Mouse (Mus musculus): ENCODE results near the gene Tmed2. TPM values are rescaled to one million over a fixed set of nuclear protein-coding genes. Genes with fewer than 3 reads are reported as not detected.
A peak's percentile ranks its signal among the peaks of the same experiment; 100 is the strongest.
"Not testable (repeated sequence)": the region's sequence is repeated elsewhere in the genome, so short reads cannot be mapped to it uniquely, and the experiment has no call there.

Gene Tmed2
- polyA plus RNA-seq, 1 experiment from 2014 or later = 321 TPM

- H3K9me3 ChIP-seq (replicated peaks) = no peaks in the 10 kb centered on the region
- H3K36me3 ChIP-seq (replicated peaks) = peaks cover 39% of the 10 kb centered on the region
- ATAC-seq (ENCODE audit: insufficient read depth) = peak; percentile 89
- H3K9ac ChIP-seq = peak overlapping the region; percentile 91
- peaks cover 46% of the 10 kb centered on the region for H3K4me1 ChIP-seq (replicated peaks)
- H3K27ac ChIP-seq (replicated peaks) = peak overlapping the region; percentile 93
- under 1% methylated on average over 64 of the region's 89 CpGs for WGBS (ENCODE audit: insufficient replicate concordance)
- 0 out of 2 replicates have a peak, but pooled peaks cover 7% of the 10 kb centered on the region for H3K27me3 ChIP-seq
- H3K4me2 ChIP-seq = peak overlapping the region; percentile 82
- peak overlapping the region; percentile 97 for H3K4me3 ChIP-seq (replicated peaks)
Observed at GRCm38 (mm10) chr5:124540905-124541601, 558 bp downstream of the Tmed2 start.

GRCm38 (mm10) chr5:124541602-124541973, 1.1 kb downstream of the Tmed2 start:
- 9% methylated on average over 8 of the region's 8 CpGs for WGBS (ENCODE audit: insufficient replicate concordance)
- Histone ChIP-seq H3K9me3 (replicated peaks) (no peaks in the 10 kb centered on the region), H3K9ac (peak overlapping the region; percentile 91), H3K27me3 (0 out of 2 replicates have a peak, but pooled peaks cover 6% of the 10 kb centered on the region), H3K4me2 (peak overlapping the region; percentile 82), H3K36me3 (replicated peaks) (peaks cover 45% of the 10 kb centered on the region), H3K27ac (replicated peaks) (peak overlapping the region; percentile 93), H3K4me1 (replicated peaks) (peaks cover 44% of the 10 kb centered on the region), H3K4me3 (replicated peaks) (peak overlapping the region; percentile 97)
- ATAC-seq (ENCODE audit: insufficient read depth) = no peak

- ATAC-seq (ENCODE audit: insufficient read depth); H3K27me3 ChIP-seq; H3K9me3 ChIP-seq (replicated peaks); H3K27ac ChIP-seq (replicated peaks); H3K4me3 ChIP-seq (replicated peaks); H3K9ac ChIP-seq; H3K4me2 ChIP-seq: not testable (repeated sequence)
- Histone ChIP-seq H3K36me3 (replicated peaks) (peaks cover 51% of the 10 kb centered on the region), H3K4me1 (replicated peaks) (peaks cover 21% of the 10 kb centered on the region)
- 62% methylated on average over 4 of the region's 4 CpGs for WGBS (ENCODE audit: insufficient replicate concordance)
Observed at GRCm38 (mm10) chr5:124550737-124551136, 10.2 kb downstream of the Tmed2 start.

DNA sequence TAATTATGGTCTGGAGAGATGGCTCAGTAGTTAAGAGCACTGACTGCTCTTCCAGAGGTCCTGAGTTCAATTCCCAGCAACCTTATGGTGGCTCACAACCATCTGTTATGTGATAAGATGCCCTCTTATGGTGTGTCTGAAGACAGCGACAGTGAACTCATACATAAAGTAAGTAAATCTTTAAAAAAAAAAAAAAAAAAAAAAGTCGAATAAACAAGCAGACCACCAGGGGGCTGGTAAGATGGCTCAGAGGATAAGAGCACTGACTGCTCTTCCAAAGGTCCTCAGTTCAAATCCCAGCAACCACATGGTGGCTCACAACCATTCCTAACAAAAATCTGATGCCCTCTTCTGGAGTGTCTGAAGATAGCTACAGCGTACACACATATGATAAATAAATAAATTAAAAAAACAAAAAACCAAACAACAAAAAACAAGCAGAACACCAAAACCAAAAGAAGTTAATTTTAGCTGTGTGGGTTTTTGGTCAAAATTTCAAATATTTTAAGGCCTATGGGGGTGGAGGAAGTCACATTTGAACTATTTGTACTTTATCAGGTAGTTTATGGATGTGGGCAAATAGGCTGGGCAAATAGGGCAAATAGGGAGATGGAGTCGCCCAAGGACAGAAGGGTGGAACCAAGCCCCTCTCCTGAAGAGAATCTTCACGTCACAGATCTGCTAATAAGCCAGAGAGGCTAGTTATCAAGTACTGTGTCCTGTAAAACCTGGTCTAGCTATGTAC, 11.0 kb downstream of the Tmed2 start:
- WGBS (ENCODE audit: insufficient replicate concordance) = 33% methylated on average over 5 of the region's 5 CpGs
- Histone ChIP-seq H3K4me3 (replicated peaks) (peak overlapping the region; percentile 75), H3K9ac (peak overlapping the region; percentile 75), H3K27ac (replicated peaks) (peak overlapping the region; percentile 77; the same call in 1 of the 2 replicates), H3K4me2 (peak overlapping the region; percentile 82), H3K4me1 (replicated peaks) (peaks cover 21% of the 10 kb centered on the region), H3K36me3 (replicated peaks) (peaks cover 51% of the 10 kb centered on the region)
- ATAC-seq (ENCODE audit: insufficient read depth); H3K27me3 ChIP-seq; H3K9me3 ChIP-seq (replicated peaks): not testable (repeated sequence)

- Histone ChIP-seq H3K27me3 (no peaks in the 10 kb centered on the region), H3K36me3 (replicated peaks) (peaks cover 51% of the 10 kb centered on the region), H3K9ac (peak overlapping the region; percentile 75), H3K9me3 (replicated peaks) (no peaks in the 10 kb centered on the region), H3K4me1 (replicated peaks) (peaks cover 21% of the 10 kb centered on the region), H3K27ac (replicated peaks) (peak overlapping the region; percentile 77), H3K4me2 (peak overlapping the region; percentile 82), H3K4me3 (replicated peaks) (peak overlapping the region; percentile 75)
- ATAC-seq (ENCODE audit: insufficient read depth) = no peak
- 11% methylated on average over 9 of the region's 9 CpGs for WGBS (ENCODE audit: insufficient replicate concordance)
Observed at GRCm38 (mm10) chr5:124552094-124552472, 11.6 kb downstream of the Tmed2 start.

- ATAC-seq (ENCODE audit: insufficient read depth) = peak; percentile 84
- Histone ChIP-seq H3K27me3 (no peaks in the 10 kb centered on the region), H3K27ac (replicated peaks) (peak within 1 kb of the TSS; percentile 77), H3K9ac (peak within 1 kb of the TSS; percentile 75), H3K9me3 (replicated peaks) (no peaks in the 10 kb centered on the region), H3K4me3 (replicated peaks) (peak within 1 kb of the TSS; percentile 75), H3K36me3 (replicated peaks) (peaks cover 48% of the 10 kb centered on the region), H3K4me1 (replicated peaks) (peaks cover 21% of the 10 kb centered on the region), H3K4me2 (peak within 1 kb of the TSS; percentile 82)
- under 1% methylated on average over 66 of the region's 66 CpGs for WGBS (ENCODE audit: insufficient replicate concordance)
Observed at GRCm38 (mm10) chr5:124552558-124553307, 12.2 kb downstream of the Tmed2 start, which contains the start of gene Ddx55. Gene Ddx55, plus strand, starts transcription at chr5:124552864.

DNA sequence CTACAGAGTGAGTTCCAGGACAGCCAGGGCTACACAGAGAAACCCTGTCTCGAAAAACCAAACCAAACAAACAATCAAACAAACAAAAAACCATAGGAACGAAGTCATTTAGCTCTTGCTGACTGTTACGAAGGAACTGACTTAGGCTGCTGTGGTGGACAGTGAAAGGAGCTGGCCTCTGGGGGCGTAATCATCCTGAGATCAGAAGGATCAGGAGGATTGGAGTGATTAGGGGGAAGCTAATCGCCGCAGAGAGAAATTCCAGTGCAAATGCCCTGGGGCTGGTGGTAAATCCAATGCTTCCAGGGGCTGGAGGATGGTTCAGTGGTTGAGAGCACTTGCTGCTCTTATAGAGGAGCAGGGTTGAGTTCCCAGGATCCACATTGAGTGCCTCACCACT, 13.1 kb downstream of the Tmed2 start:
- peak overlapping the region; percentile 75 for H3K9ac ChIP-seq
- 60% methylated on average over 6 of the region's 6 CpGs for WGBS (ENCODE audit: insufficient replicate concordance)
- H3K4me3 ChIP-seq (replicated peaks) = peak overlapping the region; percentile 75

GRCm38 (mm10) chr5:124555145-124555544, 14.7 kb downstream of the Tmed2 start:
- Histone ChIP-seq H3K4me2 (no peak overlapping the region), H3K4me1 (replicated peaks) (peaks cover 21% of the 10 kb centered on the region), H3K9me3 (replicated peaks) (no peaks in the 10 kb centered on the region), H3K36me3 (replicated peaks) (peaks cover 60% of the 10 kb centered on the region), H3K4me3 (replicated peaks) (no peak overlapping the region), H3K27me3 (no peaks in the 10 kb centered on the region), H3K9ac (no peak overlapping the region), H3K27ac (replicated peaks) (no peak overlapping the region)
- no peak for ATAC-seq (ENCODE audit: insufficient read depth)
- WGBS (ENCODE audit: insufficient replicate concordance) = 71% methylated on average over 1 of the region's 1 CpGs

More for the DNA sequence above, 13.1 kb downstream of the Tmed2 start:
- H3K36me3 ChIP-seq (replicated peaks) = peaks cover 48% of the 10 kb centered on the region
- peak overlapping the region; percentile 82 for H3K4me2 ChIP-seq
- no peak overlapping the region; the same call in 1 of the 2 replicates for H3K27ac ChIP-seq (replicated peaks)
- ATAC-seq (ENCODE audit: insufficient read depth) = no peak
- H3K9me3 ChIP-seq (replicated peaks) = no peaks in the 10 kb centered on the region
- H3K4me1 ChIP-seq (replicated peaks) = peaks cover 21% of the 10 kb centered on the region
- H3K27me3 ChIP-seq = no peaks in the 10 kb centered on the region

GRCm38 (mm10) chr5:124571068-124571467, 30.6 kb downstream of the Tmed2 start:
- no peak for ATAC-seq (ENCODE audit: insufficient read depth)
- no peak overlapping the region for H3K27ac ChIP-seq (replicated peaks)
- peaks cover 99% of the 10 kb centered on the region for H3K36me3 ChIP-seq (replicated peaks)
- 78% methylated on average over 12 of the region's 12 CpGs for WGBS (ENCODE audit: insufficient replicate concordance)
- H3K4me3 ChIP-seq (replicated peaks) = no peak overlapping the region
- H3K4me2 ChIP-seq = no peak overlapping the region
- no peaks in the 10 kb centered on the region for H3K4me1 ChIP-seq (replicated peaks)
- no peaks in the 10 kb centered on the region for H3K9me3 ChIP-seq (replicated peaks)
- no peak overlapping the region for H3K9ac ChIP-seq
- no peaks in the 10 kb centered on the region for H3K27me3 ChIP-seq

GRCm38 (mm10) chr5:124575467-124575866, 35.0 kb downstream of the Tmed2 start:
- Histone ChIP-seq H3K4me1 (replicated peaks) (peaks cover 27% of the 10 kb centered on the region), H3K27ac (replicated peaks) (no peak overlapping the region), H3K4me2 (no peak overlapping the region), H3K9ac (no peak overlapping the region), H3K4me3 (replicated peaks) (no peak overlapping the region), H3K9me3 (replicated peaks) (no peaks in the 10 kb centered on the region), H3K27me3 (no peaks in the 10 kb centered on the region), H3K36me3 (replicated peaks) (peaks cover 71% of the 10 kb centered on the region)
- 83% methylated on average over 7 of the region's 7 CpGs for WGBS (ENCODE audit: insufficient replicate concordance)
- no peak for ATAC-seq (ENCODE audit: insufficient read depth)
